Mouse (Mus musculus) liver, embryonic 14.5 days (tissue): ENCODE data around the gene Med13l. TPM values are rescaled to one million over a fixed set of nuclear protein-coding genes. Genes with fewer than 3 reads are reported as not detected.

Experiments used
- ATAC-seq: fragments of 200-750 bp; cut with Nextera tagmentation; 2 replicates; pipeline ENCODE4 v1.8.0; 2017; ENCODE audit warnings: moderate number of reproducible peaks, mild to moderate bottlenecking, moderate library complexity; ENCODE audit not compliant: insufficient read depth
- DNase-seq, 3 experiments: peaks; one replicate each; pipeline ENCODE4 v3.0.0-alpha.2; 2012 to 2013; ENCODE audit warnings: low read depth in 3 of 3, low spot score in 3 of 3
- H3K27ac ChIP-seq: fragments of 300-500 bp; sonication (generic); 2 replicates; pipeline ENCODE4 v1.5.1; 2014; ENCODE audit warnings: moderate library complexity, mild to moderate bottlenecking, control low read depth, inconsistent platforms
- H3K27me3 ChIP-seq: fragments of 300-500 bp; sonication (generic); 2 replicates; pipeline ENCODE4 v1.6.1; 2014; ENCODE audit warnings: mild to moderate bottlenecking, low read length, moderate library complexity; ENCODE audit not compliant: control insufficient read depth, insufficient read depth
- H3K36me3 ChIP-seq: fragments of 300-500 bp; sonication (generic); replicated peaks from 2 replicates; pipeline ENCODE4 v1.6.1; 2014; ENCODE audit warnings: low read depth; ENCODE audit not compliant: control insufficient read depth, insufficient read depth
- H3K4me1 ChIP-seq, 2 experiments: fragments of 200-500 bp in 1 of 2; fragments of 300-500 bp in 1 of 2; sonication (generic) in 1 of 2; replicated peaks; 2 replicates each; pipeline ENCODE4 v1.6.1; 2012 to 2014; ENCODE audit warnings: antibody characterized with exemption in 1 of 2, inconsistent platforms in 1 of 2, low read length in 1 of 2; ENCODE audit not compliant: control insufficient read depth in 2 of 2, insufficient read depth in 2 of 2
- H3K4me2 ChIP-seq: fragments of 300-500 bp; sonication (generic); 2 replicates; pipeline ENCODE4 v1.6.1; 2014; ENCODE audit warnings: low read depth, mild to moderate bottlenecking, control low read depth, moderate library complexity
- H3K4me3 ChIP-seq, 2 experiments: fragments of 200-500 bp in 1 of 2; fragments of 300-500 bp in 1 of 2; sonication (generic) in 1 of 2; 2 replicates each; pipeline ENCODE4 v1.5.1; 2012 to 2014; ENCODE audit warnings: low read depth in 2 of 2, low read length in 2 of 2, mild to moderate bottlenecking in 2 of 2, control low read depth in 1 of 2, inconsistent platforms in 1 of 2, moderate library complexity in 1 of 2; ENCODE audit not compliant: insufficient read depth in 1 of 2
- H3K9ac ChIP-seq: fragments of 300-500 bp; sonication (generic); replicated peaks from 2 replicates; pipeline ENCODE4 v1.6.1; 2014; ENCODE audit warnings: mild to moderate bottlenecking, control low read depth, moderate library complexity
- H3K9me3 ChIP-seq: fragments of 300-500 bp; sonication (generic); 2 replicates; pipeline ENCODE4 v1.6.1; 2016; ENCODE audit warnings: low read length, mixed read lengths; ENCODE audit not compliant: control insufficient read depth
- CTCF ChIP-seq: IDR thresholded peaks from 2 replicates; pipeline ENCODE4 v1.5.1; 2016; ENCODE audit warnings: antibody characterized with exemption, low read depth, control low read depth
- EP300 ChIP-seq: IDR thresholded peaks from 2 replicates; pipeline ENCODE4 v1.6.1; 2016; ENCODE audit warnings: antibody characterized with exemption, low read depth
- WGBS: fragments of 180-500 bp; shearing (Covaris S2); extraction: QIAGEN DNeasy Blood & Tissue Kit; methylation state at CpG from one replicate; pipeline ENCODE4 v1.1.7; 2014; ENCODE audit not compliant: insufficient replicate concordance; 5-methylcytosine and 5-hydroxymethylcytosine counted together
- polyA plus RNA-seq, 2 experiments: library from polyadenylated mRNA; depleted of rRNA in 1 of 2; stranded (reverse) in 1 of 2; unstranded in 1 of 2; fragments of >200 nt; fragmentation: Nextera tagmentation in 1 of 2; extraction: Ambion mirVana in 1 of 2; gene quantifications; 2 replicates each; pipeline versions ENCODE4 v1.2.1 to v1.2.3; 2012 to 2014

Gene Med13l
- polyA plus RNA-seq, 2 experiments = 6.4 to 9.9 TPM

GRCm38 (mm10) chr5:118782139-118782538 lies 221.7 kb downstream of the Med13l start:
- H3K9me3 ChIP-seq = no peaks in the 10 kb centered on the region
- 80% methylated on average over 3 of the region's 3 CpGs for WGBS
- ATAC-seq = no peak
- no peak overlapping the region for H3K27ac ChIP-seq
- no peaks in the 10 kb centered on the region for H3K36me3 ChIP-seq
- no peak overlapping the region for H3K4me3 ChIP-seq
- no peak for DNase-seq
- H3K4me1 ChIP-seq = no peaks in the 10 kb centered on the region
- H3K4me2 ChIP-seq = no peak overlapping the region
- no peak overlapping the region for H3K9ac ChIP-seq
- H3K27me3 ChIP-seq = no peaks in the 10 kb centered on the region
- TF ChIP-seq EP300 (no peak), CTCF (no peak)

GRCm38 (mm10) chr5:118789226-118789625 lies 228.7 kb downstream of the Med13l start:
- no peaks in the 10 kb centered on the region for H3K4me1 ChIP-seq
- no peak overlapping the region for H3K27ac ChIP-seq
- no peaks in the 10 kb centered on the region for H3K9me3 ChIP-seq
- no peak for ATAC-seq
- no peak for DNase-seq
- no peaks in the 10 kb centered on the region for H3K27me3 ChIP-seq
- 68% methylated on average over 11 of the region's 11 CpGs for WGBS
- H3K9ac ChIP-seq = no peak overlapping the region
- H3K4me2 ChIP-seq = no peak overlapping the region
- TF ChIP-seq CTCF = no peak
- no peak for TF ChIP-seq EP300
- no peak overlapping the region for H3K4me3 ChIP-seq
- no peaks in the 10 kb centered on the region for H3K36me3 ChIP-seq

GRCm38 (mm10) chr5:118789776-118790175 lies 229.3 kb downstream of the Med13l start:
- H3K4me2 ChIP-seq = no peak overlapping the region
- ATAC-seq = no peak
- 64% methylated on average over 9 of the region's 9 CpGs for WGBS

GRCm38 (mm10) chr5:118797811-118798210 lies 237.3 kb downstream of the Med13l start:
- Histone ChIP-seq H3K27ac (no peak overlapping the region), H3K9ac (no peak overlapping the region), H3K36me3 (no peaks in the 10 kb centered on the region), H3K9me3 (no peaks in the 10 kb centered on the region), H3K4me1 (no peaks in the 10 kb centered on the region), H3K27me3 (no peaks in the 10 kb centered on the region), H3K4me2 (no peak overlapping the region), H3K4me3 (no peak overlapping the region)
- no peak for TF ChIP-seq CTCF
- no peak for TF ChIP-seq EP300
- DNase-seq = no peak
- WGBS = 73% methylated on average over 11 of the region's 11 CpGs
- ATAC-seq = no peak

More at GRCm38 (mm10) chr5:118789776-118790175, 229.3 kb downstream of the Med13l start:
- H3K27me3 ChIP-seq = no peaks in the 10 kb centered on the region
- no peak overlapping the region for H3K9ac ChIP-seq
- DNase-seq = no peak
- no peak overlapping the region for H3K4me3 ChIP-seq
- no peaks in the 10 kb centered on the region for H3K36me3 ChIP-seq
- TF ChIP-seq CTCF (no peak), EP300 (no peak)
- no peak overlapping the region for H3K27ac ChIP-seq
- H3K9me3 ChIP-seq = no peaks in the 10 kb centered on the region
- H3K4me1 ChIP-seq = no peaks in the 10 kb centered on the region

- Histone ChIP-seq H3K27me3 (no peaks in the 10 kb centered on the region), H3K4me3 (no peak overlapping the region), H3K4me2 (no peak overlapping the region), H3K36me3 (no peaks in the 10 kb centered on the region), H3K4me1 (no peaks in the 10 kb centered on the region), H3K9ac (no peak overlapping the region), H3K27ac (no peak overlapping the region), H3K9me3 (no peaks in the 10 kb centered on the region)
- ATAC-seq = no peak
- 35% methylated on average over 5 of the region's 5 CpGs for WGBS
- DNase-seq = no peak
- TF ChIP-seq EP300 = no peak
- no peak for TF ChIP-seq CTCF
These were observed 241.1 kb downstream of the Med13l start for GRCm38 (mm10) chr5:118801592-118801991.
